ENCODE assay signal across 10 mouse cellular contexts in genomic region chr1:37873157-37873556, GRCm38 (mm10). TPM values are rescaled to one million over a fixed set of nuclear protein-coding genes. Genes with fewer than 3 reads are reported as not detected.
DNase-seq lines count a peak whose midpoint lies in the region; ATAC-seq lines count a peak whose summit lies in the region.
"Had no signal": no experiment of that assay in that cellular context is flagged by ENCODE, and none has a peak within 500 bp of the region (broad histone marks: within the 10 kb centered on the region; RNA-seq: fewer than 3 reads in every experiment).

No protein-coding gene starts in this region.

- peak overlapping the region; percentile 55 for H3K4me3 ChIP-seq in liver, embryonic 11.5 days (ENCODE audit: low read depth, low read length)
- H3K4me3 ChIP-seq in embryonic facial prominence, embryonic 13.5 days, result 0 out of 2 replicates have a peak overlapping the region, but pooled peaks have one; percentile 57
- peak overlapping the region; percentile 46 for H3K4me3 ChIP-seq in hindbrain, embryonic 15.5 days
- no peak overlapping the region for H3K4me3 ChIP-seq in midbrain, embryonic 16.5 days (ENCODE audit: low read depth, low read length)

- peak overlapping the region; percentile 84 for H3K4me2 ChIP-seq in liver, embryonic 11.5 days
- peak overlapping the region; percentile 73 for H3K4me2 ChIP-seq in embryonic facial prominence, embryonic 13.5 days
- H3K4me2 ChIP-seq in hindbrain, embryonic 15.5 days, result peak overlapping the region; percentile 84
- H3K4me2 ChIP-seq in midbrain, embryonic 16.5 days (ENCODE audit: low read length), result peak overlapping the region; percentile 78; the same call in 1 of the 2 replicates

- H3K4me1 ChIP-seq in liver, embryonic 11.5 days (replicated peaks; ENCODE audit: control insufficient read depth, insufficient read depth, low read length), result peaks cover 4% of the 10 kb centered on the region; the same call in 1 of the 2 replicates
- H3K4me1 ChIP-seq in embryonic facial prominence, embryonic 13.5 days, result peaks cover 10% of the 10 kb centered on the region; the same call in 1 of the 2 replicates
- peaks cover 15% of the 10 kb centered on the region for H3K4me1 ChIP-seq in hindbrain, embryonic 15.5 days (replicated peaks)
- H3K4me1 ChIP-seq in midbrain, embryonic 16.5 days (ENCODE audit: control insufficient read depth, insufficient read depth, low read length), result peaks cover 12% of the 10 kb centered on the region

- H3K36me3 ChIP-seq in liver, embryonic 11.5 days (ENCODE audit: control insufficient read depth, insufficient read depth, low read length), result peaks cover 26% of the 10 kb centered on the region
- H3K36me3 ChIP-seq in embryonic facial prominence, embryonic 13.5 days, result peaks cover 35% of the 10 kb centered on the region
- H3K36me3 ChIP-seq in hindbrain, embryonic 15.5 days, result peaks cover 30% of the 10 kb centered on the region
- peaks cover 12% of the 10 kb centered on the region for H3K36me3 ChIP-seq in midbrain, embryonic 16.5 days (ENCODE audit: control insufficient read depth, insufficient read depth, low read length)

- H3K27ac ChIP-seq in liver, embryonic 11.5 days (ENCODE audit: low read depth, low read length), result no peak overlapping the region
- no peak overlapping the region for H3K27ac ChIP-seq in embryonic facial prominence, embryonic 13.5 days
- no peak overlapping the region for H3K27ac ChIP-seq in hindbrain, embryonic 15.5 days (replicated peaks)
- H3K27ac ChIP-seq in midbrain, embryonic 16.5 days (ENCODE audit: low read length), result no peak overlapping the region

- DNase-seq in liver, embryonic 11.5 days (ENCODE audit: low spot score), result no peak
- no peak for DNase-seq in liver
- no peak for DNase-seq in cerebellum, postnatal 36 days
- DNase-seq in adipocyte (ENCODE audit: low spot score), result no peak
- DNase-seq: kidney, adult 11 months; lung, postnatal 36 days had no signal

- 0 out of 2 replicates have a peak, but pooled peaks cover 2% of the 10 kb centered on the region for H3K27me3 ChIP-seq in liver, embryonic 11.5 days (replicated peaks; ENCODE audit: control insufficient read depth, insufficient read depth, low read length)
- H3K27me3 ChIP-seq in embryonic facial prominence, embryonic 13.5 days, result peaks cover 7% of the 10 kb centered on the region
- H3K27me3 ChIP-seq in hindbrain, embryonic 15.5 days, result no peaks in the 10 kb centered on the region
- H3K27me3 ChIP-seq in midbrain, embryonic 16.5 days (ENCODE audit: control insufficient read depth, insufficient read depth, low read depth, low read length), result peaks cover 6% of the 10 kb centered on the region; the same call in 1 of the 2 replicates

- peak overlapping the region; percentile 72; the same call in 1 of the 2 replicates for H3K9ac ChIP-seq in liver, embryonic 11.5 days (ENCODE audit: low read depth, low read length)
- no peak overlapping the region for H3K9ac ChIP-seq in embryonic facial prominence, embryonic 13.5 days
- H3K9ac ChIP-seq in hindbrain, embryonic 15.5 days, result no peak overlapping the region
- H3K9ac ChIP-seq in midbrain, embryonic 16.5 days (ENCODE audit: low read depth, low read length), result no peak overlapping the region

- H3K9me3 ChIP-seq in liver, embryonic 11.5 days (ENCODE audit: control insufficient read depth, low read length), result peaks cover 8% of the 10 kb centered on the region; the same call in 1 of the 2 replicates
- no peaks in the 10 kb centered on the region for H3K9me3 ChIP-seq in embryonic facial prominence, embryonic 13.5 days
- H3K9me3 ChIP-seq in hindbrain, embryonic 15.5 days, result no peaks in the 10 kb centered on the region
- peaks cover 7% of the 10 kb centered on the region; the same call in 1 of the 2 replicates for H3K9me3 ChIP-seq in midbrain, embryonic 16.5 days (replicated peaks; ENCODE audit: control insufficient read depth, low read length, poor library complexity, severe bottlenecking)

- ATAC-seq in liver, embryonic 11.5 days (replicated peaks; ENCODE audit: low FRiP score), result no peak
- no peak for ATAC-seq in embryonic facial prominence, embryonic 13.5 days (ENCODE audit: insufficient number of reproducible peaks, insufficient read depth, low FRiP score, low TSS enrichment, low read depth)
- ATAC-seq in hindbrain, embryonic 15.5 days (ENCODE audit: low FRiP score, low read depth), result no peak
- no peak for ATAC-seq in midbrain, embryonic 16.5 days
- ATAC-seq in monocyte, adult 5-6 weeks (replicated peaks; ENCODE audit: insufficient number of reproducible peaks, low FRiP score, low TSS enrichment, poor library complexity, severe bottlenecking), result no peak

- 75% methylated on average over 4 of the region's 4 CpGs for WGBS in liver, embryonic 11.5 days
- 91% methylated on average over 4 of the region's 4 CpGs for WGBS in embryonic facial prominence, embryonic 13.5 days
- WGBS in hindbrain, embryonic 15.5 days, result 98% methylated on average over 4 of the region's 4 CpGs
- 93% methylated on average over 4 of the region's 4 CpGs for WGBS in midbrain, embryonic 16.5 days

RNA-seq across cellular contexts. Expression of gene Lipt1, which starts 1.6 kb away (rescaled TPM):
- 9.6 and 11.3 TPM in 2 replicates for polyA plus RNA-seq in liver, embryonic 11.5 days (2014; fragmentation: Nextera tagmentation; extraction: Ambion mirVana)
- 8.3 and 8.6 TPM in 2 replicates for polyA plus RNA-seq in embryonic facial prominence, embryonic 13.5 days (2015; fragmentation: Nextera tagmentation; extraction: Ambion mirVana)
- polyA plus RNA-seq in hindbrain, embryonic 15.5 days (2015; fragmentation: Nextera tagmentation; extraction: Ambion mirVana), result 7.9 and 8.5 TPM in 2 replicates
- 8.6 and 8.8 TPM in 2 replicates for polyA plus RNA-seq in midbrain, embryonic 16.5 days (2015; fragmentation: Nextera tagmentation; extraction: Ambion mirVana)
- total RNA-seq in monocyte, adult 5-6 weeks (2017), result 0.49 to 2.2 TPM in 2 of 3 replicates, not detected in the other

RNA-seq across cellular contexts. Expression of gene Tsga10, which starts 6.9 kb away (rescaled TPM):
- polyA plus RNA-seq in liver, embryonic 11.5 days (2014; fragmentation: Nextera tagmentation; extraction: Ambion mirVana), result 2.9 and 3.3 TPM in 2 replicates
- 6.0 and 6.9 TPM in 2 replicates for polyA plus RNA-seq in embryonic facial prominence, embryonic 13.5 days (2015; fragmentation: Nextera tagmentation; extraction: Ambion mirVana)
- 15.3 and 15.6 TPM in 2 replicates for polyA plus RNA-seq in hindbrain, embryonic 15.5 days (2015; fragmentation: Nextera tagmentation; extraction: Ambion mirVana)
- 17.0 and 23.4 TPM in 2 replicates for polyA plus RNA-seq in midbrain, embryonic 16.5 days (2015; fragmentation: Nextera tagmentation; extraction: Ambion mirVana)
- total RNA-seq in monocyte, adult 5-6 weeks (2017), result 18.6 to 28.8 TPM (median 22.8 TPM) in 3 replicates

RNA-seq across cellular contexts. Expression of gene Mitd1, which starts 17.1 kb away (rescaled TPM):
- 36.3 and 37.7 TPM in 2 replicates for polyA plus RNA-seq in liver, embryonic 11.5 days (2014; fragmentation: Nextera tagmentation; extraction: Ambion mirVana)
- 26.5 and 27.7 TPM in 2 replicates for polyA plus RNA-seq in embryonic facial prominence, embryonic 13.5 days (2015; fragmentation: Nextera tagmentation; extraction: Ambion mirVana)
- 14.4 and 15.7 TPM in 2 replicates for polyA plus RNA-seq in hindbrain, embryonic 15.5 days (2015; fragmentation: Nextera tagmentation; extraction: Ambion mirVana)
- polyA plus RNA-seq in midbrain, embryonic 16.5 days (2015; fragmentation: Nextera tagmentation; extraction: Ambion mirVana), result 13.8 and 14.0 TPM in 2 replicates
- total RNA-seq in monocyte, adult 5-6 weeks (2017), result 17.9 to 45.5 TPM (median 27.1 TPM) in 3 replicates

RNA-seq across cellular contexts. Expression of gene Mrpl30, which starts 17.1 kb away (rescaled TPM):
- polyA plus RNA-seq in liver, embryonic 11.5 days (2014; fragmentation: Nextera tagmentation; extraction: Ambion mirVana), result 288 and 300 TPM in 2 replicates
- 240 and 260 TPM in 2 replicates for polyA plus RNA-seq in embryonic facial prominence, embryonic 13.5 days (2015; fragmentation: Nextera tagmentation; extraction: Ambion mirVana)
- 251 and 252 TPM in 2 replicates for polyA plus RNA-seq in hindbrain, embryonic 15.5 days (2015; fragmentation: Nextera tagmentation; extraction: Ambion mirVana)
- polyA plus RNA-seq in midbrain, embryonic 16.5 days (2015; fragmentation: Nextera tagmentation; extraction: Ambion mirVana), result 229 and 231 TPM in 2 replicates
- total RNA-seq in monocyte, adult 5-6 weeks (2017), result 84.5 to 131 TPM (median 95.7 TPM) in 3 replicates

RNA-seq across cellular contexts. Expression of gene Lyg2, which starts 43.1 kb away (rescaled TPM):
- polyA plus RNA-seq in liver, embryonic 11.5 days (2014; fragmentation: Nextera tagmentation; extraction: Ambion mirVana), result not detected in 2 replicates
- not detected in 2 replicates for polyA plus RNA-seq in embryonic facial prominence, embryonic 13.5 days (2015; fragmentation: Nextera tagmentation; extraction: Ambion mirVana)
- polyA plus RNA-seq in hindbrain, embryonic 15.5 days (2015; fragmentation: Nextera tagmentation; extraction: Ambion mirVana), result not detected in 2 replicates
- polyA plus RNA-seq in midbrain, embryonic 16.5 days (2015; fragmentation: Nextera tagmentation; extraction: Ambion mirVana), result not detected in 2 replicates
- not detected in 3 replicates for total RNA-seq in monocyte, adult 5-6 weeks (2017)
